Mouse (Mus musculus) Muller cell, postnatal 12 days (primary cell): ENCODE data around the gene Ormdl2.
"Not testable (repeated sequence)": the region's sequence is repeated elsewhere in the genome, so short reads cannot be mapped to it uniquely, and the experiment has no call there.

Experiments used
- DNase-seq: peaks from one replicate; pipeline ENCODE4 v3.0.0-alpha.2; 2015; ENCODE audit errors: inconsistent ontology term

Gene Ormdl2

DNA sequence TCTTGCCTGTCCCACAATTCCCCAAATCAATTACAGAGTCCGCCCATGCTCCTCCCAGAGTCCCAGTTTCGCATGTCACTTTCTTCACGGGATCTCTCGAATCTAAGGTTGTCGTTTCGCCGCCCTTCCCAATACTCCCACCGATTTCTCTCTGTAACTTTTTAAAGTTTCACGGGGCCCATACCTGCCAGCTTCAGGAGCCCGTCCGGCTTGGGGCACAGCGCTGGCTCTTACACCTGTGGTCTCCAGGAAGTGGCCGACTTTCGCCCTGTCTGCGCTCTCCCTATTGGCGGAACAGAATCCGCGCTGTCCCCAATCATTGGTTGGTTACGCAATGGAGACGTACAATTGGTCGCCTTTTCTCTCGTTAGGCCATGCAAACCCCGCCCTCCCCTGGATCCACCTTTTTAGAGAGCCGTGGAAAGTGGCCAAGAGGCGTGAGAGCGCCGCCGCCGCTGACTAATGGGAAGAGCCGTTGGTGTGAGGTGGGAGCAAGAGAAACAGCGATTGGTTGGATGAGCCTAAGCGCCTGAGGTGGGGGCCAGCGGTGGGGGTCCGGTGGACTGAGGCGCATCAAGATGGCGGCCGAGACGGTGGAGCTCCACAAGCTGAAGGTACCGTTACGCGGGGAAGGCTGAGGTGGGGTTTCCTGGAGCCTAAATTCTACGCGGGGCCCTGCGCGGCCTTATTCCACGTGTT is at the start of gene Ormdl2:
Gene Ormdl2, minus strand, starts transcription at position 288 of the 699 bp plus-strand sequence.
- peak; percentile 100 for DNase-seq

DNA sequence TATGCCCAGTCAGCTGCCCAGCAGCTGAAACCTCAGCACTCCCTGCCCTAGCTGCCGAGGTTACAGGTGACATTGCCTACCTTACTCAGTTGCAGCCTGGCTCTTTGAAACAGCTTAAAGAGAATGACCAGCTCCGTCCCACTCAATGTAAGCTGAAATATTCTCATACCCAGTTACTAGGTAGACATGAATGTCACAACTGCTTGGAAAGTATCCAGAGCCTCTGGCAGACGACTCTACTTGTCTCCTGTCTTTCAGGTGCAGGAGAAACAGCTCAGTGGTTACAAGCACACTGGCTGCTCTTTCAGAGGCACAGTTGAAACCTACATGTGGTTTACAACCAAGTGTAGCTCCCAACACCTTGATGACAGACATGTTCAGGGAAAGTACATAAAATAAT is 48.9 kb upstream of the Ormdl2 start:
- no peak for DNase-seq

- no peak for DNase-seq
These were observed 45.1 kb upstream of the Ormdl2 start for GRCm38 (mm10) chr10:128866518-128866917.

GRCm38 (mm10) chr10:128866042-128866441 is 44.6 kb upstream of the Ormdl2 start:
- DNase-seq: no peak

DNA sequence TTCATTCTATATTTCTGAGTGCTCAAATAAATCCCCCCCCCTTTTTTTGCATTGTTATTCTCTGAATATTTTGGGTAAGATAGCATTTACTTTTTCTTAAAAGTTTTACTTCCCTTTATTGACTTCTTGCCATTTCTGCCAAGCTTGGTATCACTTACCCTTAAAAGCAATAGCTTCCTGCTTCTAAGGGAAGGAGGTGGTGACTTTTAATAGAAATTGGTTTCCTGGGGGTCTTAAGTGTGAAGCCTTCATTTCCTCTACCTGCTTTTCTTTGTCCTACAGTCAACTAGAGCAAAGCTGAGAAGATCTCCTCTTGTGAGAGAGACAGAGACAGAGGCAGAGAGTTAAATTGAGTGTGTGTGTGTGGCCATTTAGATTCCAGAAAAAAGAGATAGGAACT is 39.7 kb upstream of the Ormdl2 start:
- DNase-seq: no peak

GRCm38 (mm10) chr10:128850339-128850738 is 28.9 kb upstream of the Ormdl2 start:
- DNase-seq: no peak

DNA sequence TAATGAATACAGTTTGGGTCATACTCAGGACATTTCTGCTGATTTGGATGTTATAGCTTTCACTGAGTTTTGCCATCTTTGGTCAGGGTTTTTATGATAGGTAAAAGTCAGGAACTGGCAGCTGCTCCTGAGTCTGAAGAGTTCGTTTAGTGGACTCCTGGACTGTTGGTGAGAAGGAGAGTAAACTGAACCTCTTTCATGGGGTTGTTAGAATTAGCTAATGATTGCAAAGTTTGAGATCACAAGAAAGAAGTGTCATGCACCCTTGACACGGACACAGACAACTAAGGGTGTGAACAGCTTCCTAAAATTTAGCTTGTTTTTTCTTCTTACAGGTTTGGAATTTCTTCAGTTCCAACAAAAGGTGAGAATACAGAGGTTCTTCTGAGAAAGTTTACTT is 27.0 kb upstream of the Ormdl2 start:
- no peak for DNase-seq

DNA sequence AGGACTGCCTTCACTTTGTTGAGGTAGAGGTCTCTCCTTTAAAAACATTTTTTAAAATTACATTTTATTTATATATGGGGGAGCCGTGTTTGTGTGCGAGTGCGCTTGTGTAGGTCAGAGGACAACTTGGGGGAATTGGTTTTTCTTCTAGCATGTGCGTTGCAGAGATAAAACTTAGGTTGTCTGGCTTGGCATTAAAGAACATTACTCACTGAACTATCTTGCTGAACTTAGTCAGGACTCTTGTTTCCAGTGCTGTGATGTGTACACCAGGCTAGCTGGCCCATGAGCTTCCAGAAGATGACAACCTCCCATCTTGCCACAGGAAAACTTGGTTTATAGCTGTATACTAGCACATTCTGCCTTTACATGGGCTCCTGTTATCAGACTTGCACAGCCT is 25.2 kb upstream of the Ormdl2 start:
- DNase-seq: no peak

DNA sequence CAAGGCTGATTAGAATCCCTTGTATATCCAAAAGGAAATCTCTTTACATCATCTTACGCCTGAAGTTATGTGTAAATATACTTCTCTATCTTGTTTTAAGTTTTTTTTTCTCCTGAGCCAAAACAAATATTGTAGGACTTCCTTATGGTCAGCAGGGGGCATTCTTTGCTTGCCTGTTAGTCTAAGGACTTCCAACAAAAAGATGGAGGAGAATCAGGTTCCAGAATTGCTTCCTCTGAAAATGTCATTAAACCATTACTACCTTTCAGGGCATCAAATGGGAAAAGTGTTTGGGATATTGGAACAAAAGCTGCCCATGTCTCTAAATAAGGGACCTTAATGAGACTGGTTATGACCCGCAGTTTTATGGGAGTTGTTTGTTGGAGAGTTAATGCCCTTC is 24.1 kb upstream of the Ormdl2 start:
- DNase-seq: peak; percentile 30

DNA sequence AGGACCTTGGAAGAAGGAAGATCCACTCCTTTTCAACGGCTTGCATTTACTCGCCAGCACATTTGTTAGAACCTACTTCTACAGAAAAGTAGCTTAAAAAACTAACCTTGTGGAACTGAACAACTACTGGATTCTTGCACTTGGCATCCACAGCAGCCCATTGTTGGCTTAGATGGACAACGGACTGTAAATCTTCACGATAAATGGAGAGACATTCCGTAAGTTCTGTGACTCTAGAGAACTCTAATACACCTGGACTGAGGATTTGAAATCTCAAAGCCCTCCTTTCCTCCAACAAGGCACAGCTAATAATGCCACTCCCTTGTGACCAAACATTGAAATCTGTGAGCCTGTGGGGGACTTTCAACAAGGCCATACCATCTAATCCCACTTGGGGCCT is 21.8 kb upstream of the Ormdl2 start:
- DNase-seq: no peak

- no peak for DNase-seq
These were observed 19.2 kb upstream of the Ormdl2 start for GRCm38 (mm10) chr10:128840612-128841011.

DNA sequence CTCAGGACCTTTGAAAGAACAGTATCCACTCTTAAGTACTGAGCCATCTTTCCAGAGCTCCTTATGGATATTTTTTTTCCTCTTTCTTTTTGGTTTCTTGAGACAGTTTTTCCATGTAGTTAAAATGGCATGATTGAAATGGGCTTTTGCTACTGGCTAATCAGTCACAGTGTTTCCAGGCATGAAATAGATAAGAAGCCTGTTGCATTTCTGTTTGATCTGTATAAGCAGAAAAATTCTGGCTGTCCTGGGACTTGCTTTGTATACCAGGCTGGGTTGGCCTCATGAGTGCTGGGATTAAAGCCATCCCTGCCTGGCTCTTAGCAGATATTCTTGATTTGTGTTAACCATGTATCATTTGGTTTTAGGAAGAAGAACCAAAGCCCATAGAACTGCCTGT is 18.0 kb upstream of the Ormdl2 start:
- DNase-seq: no peak

DNA sequence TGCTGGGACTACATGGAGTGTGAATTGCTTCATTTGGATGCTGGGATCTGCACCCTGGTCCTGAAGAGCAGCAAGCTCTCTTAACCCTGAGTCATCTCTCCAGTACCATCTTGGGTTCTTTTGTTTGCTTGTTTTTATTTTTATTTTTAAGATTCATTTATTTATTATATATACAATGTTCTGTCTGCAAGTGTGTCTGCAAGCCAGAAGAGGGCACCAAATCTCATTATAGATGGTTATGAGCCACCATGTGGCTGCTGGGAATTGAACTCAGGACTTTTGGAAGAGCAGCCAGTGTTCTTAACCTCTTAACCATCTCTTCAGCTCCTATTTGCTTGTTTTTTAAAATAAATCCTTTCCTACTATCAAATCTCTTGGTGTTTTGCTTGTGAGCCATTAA is 16.0 kb upstream of the Ormdl2 start:
- DNase-seq: no peak

DNA sequence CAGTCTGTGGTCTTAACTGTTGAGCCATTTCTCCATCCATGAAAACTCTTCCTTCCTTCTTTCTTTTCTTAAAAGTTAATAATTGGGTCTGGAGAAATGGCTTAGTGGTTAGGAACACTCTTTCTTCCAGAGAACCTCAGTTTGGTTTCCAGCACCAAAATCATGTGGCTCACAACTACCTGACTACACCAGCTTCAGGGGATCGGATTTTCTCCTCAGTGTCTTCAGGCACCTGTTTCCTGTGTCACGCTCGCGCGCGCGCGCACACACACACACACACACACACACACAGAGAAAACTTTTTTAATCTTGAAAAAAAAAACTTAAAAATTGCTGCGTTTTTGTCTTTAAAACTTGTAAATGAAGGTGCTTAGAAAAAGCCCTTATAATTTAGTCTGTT is 2.4 kb upstream of the Ormdl2 start:
- DNase-seq: no peak

DNA sequence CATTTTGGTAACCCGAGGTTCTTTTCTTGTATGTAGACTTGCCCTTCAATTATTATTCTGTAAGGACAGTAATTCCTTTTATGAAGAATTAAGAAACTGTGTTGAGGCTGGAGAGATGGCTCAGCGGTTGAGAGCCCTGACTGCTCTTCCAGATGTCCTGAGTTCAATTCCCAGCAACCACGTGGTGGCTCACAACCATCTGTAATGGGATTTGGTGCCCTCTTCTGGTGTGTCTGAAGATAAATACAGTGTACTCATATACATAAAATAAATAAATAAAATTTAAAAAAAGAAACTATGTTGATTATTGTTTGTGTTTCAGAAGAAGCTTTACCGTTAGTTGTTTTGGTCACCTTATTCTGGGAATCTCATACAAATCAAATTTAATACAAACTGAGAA is 1.6 kb upstream of the Ormdl2 start:
- DNase-seq: not testable (repeated sequence)

- peak; percentile 57 for DNase-seq
These were observed 690 bp upstream of the Ormdl2 start for GRCm38 (mm10) chr10:128822135-128822534.

DNA sequence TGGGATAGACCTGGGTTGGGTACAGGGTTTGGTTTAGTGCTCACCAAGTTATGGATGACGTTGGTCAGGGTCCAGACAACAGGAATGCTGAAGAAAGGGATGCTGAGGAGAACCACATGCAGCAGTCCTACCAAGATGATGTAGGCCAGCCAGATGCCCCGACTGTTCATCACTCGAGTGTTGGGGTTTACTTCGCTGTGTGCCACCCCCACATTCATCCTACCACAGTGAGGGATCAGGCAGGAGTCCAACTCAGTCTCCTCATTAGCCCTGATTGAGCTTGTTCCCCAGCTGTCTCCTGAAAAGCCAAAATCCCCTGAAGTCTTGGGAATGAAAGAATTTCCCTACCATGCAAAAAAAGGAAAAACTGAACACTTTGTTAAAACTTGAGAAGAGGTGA is 1.2 kb downstream of the Ormdl2 start:
- DNase-seq: no peak

DNA sequence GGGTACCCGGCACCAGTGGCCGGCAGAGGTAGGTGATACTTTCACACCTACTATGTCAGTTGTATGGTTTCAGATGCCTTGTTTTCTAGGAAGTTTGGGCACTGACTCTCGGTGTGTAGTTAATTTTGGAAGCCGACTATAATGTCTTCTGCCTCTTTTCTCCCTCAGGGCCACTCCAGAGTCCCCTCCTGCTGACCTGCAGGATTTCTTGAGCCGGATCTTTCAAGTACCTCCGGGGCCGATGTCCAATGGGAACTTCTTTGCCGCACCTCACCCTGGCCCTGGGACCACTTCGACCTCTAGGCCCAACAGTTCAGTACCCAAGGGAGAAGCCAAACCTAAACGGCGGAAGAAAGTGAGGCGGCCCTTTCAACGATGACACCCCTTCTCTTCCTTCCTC is 4.4 kb downstream of the Ormdl2 start, which contains the start of gene Sarnp:
Gene Sarnp, plus strand, starts transcription at position 301 of the 400 bp plus-strand sequence.
- DNase-seq: no peak

DNA sequence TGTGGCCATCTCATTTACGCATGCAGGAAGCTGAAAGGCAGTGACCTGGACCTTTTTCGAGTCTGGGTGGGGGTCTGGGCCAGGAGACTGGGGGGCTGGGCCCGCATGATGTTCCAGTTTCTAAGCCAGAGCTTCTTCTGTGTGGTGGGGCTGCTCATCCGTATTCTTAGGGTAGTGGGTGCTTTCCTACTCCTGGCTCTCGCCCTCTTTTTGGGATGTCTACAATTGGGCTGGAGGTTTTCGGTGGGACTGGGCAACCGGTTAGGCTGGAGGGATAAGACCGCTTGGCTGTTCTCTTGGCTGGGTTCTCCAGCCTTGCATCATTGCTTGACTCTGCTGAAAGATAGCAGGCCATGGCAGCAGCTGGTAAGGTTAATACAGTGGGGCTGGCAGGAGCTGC is 14.4 kb downstream of the Ormdl2 start:
- DNase-seq: no peak

DNA sequence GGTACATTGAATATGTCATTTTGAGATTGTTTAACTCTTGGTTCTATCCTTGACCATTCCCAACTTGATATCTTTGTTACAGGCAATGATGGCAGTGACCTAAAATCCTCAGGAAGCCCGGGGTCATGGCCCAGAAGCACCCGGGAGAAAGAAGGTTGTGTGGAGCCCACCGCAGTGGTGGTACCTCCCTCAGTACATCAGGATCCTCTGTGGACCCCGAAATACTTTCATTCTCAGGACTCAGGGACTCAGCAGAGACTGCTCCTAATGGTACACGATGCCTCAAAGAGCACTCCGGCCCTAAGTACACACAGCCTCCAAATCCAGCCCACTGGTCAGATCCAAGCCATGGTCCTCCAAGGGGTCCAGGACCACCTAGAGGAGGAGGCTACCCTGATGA is 15.4 kb downstream of the Ormdl2 start:
- no peak for DNase-seq

DNA sequence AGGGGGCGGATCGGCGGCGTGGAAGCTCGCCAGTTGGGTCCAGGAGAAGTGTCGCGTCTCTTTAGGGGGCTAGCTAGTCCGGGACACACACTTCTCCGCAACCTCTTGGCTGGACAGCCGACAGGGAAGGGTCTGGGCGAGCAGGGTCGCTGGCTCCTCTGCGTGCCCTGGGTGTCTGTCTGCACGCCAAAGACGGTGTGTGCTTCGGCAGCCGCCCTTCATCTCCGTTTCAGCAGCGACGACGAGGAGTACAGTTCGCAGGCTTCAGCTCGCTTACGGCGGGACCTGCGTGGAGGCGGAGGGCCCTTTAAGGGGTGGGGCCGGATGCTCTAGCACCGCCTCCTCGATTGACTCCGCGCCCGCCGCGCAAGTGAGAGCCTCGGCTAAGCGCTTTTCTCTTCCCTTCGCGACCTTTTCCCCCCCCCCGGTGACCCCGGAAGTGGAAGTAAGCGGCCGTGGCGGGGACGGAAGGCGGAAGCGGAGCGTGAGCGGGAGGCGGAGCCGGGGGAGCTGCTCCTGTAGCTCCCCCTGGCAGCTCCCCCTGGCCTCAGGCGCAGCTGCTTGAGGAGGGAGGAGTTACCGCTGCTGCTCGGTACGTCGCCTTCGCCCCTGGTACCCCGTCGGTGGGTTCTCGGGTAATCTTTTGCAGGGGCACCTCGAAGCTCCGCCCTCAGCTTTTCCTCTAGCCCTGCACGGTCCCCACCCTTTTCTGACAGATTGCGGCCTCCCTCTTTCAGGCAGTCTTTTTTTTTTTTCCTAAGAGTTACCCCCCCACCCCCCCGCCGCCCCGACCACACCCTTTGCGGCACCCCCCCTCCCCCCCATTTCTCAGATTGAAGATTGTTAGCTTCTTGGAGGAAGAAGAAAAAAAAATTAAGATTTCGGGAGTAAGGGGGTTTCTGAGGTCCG is 16.1 kb downstream of the Ormdl2 start:
- DNase-seq: peak; percentile 100

DNA sequence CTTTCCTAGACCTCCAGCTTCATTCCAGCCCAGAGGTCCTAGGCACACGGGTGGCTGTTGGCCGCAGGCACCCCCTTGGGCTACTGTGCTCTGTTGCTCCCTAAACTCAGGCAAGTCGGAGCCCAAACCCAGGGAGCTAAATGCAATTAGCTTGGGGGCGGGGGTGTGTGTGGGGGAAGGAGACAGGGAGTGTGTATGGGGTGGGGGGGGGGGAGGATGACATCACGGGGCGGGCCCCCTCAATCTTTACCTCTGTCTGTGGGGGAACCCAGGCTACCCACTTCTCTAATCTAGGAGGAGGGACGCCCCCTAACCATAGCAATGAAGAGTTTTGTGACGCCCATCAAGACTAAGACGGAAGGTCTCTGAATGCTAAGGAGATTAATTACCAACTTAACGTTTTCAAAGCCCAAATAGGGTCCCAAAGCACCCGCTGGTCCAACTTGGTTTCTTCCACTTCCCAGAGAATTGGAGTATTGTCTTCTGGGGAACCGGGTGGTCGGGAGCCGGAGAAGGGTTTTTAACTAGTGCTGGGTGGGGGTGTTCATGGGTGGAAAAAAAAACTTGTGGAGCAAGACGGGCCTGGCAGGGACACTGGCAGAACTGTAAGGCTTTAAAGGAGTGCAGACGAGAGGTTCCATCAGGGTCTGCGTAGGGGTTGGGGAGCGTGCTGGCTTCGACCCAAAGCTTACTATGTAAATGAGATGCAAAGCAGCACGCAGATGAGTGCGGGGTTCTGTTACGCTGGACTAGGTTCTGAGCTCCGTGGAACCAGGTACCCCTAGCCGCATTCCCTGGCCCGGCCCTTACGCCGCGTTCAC is 17.0 kb downstream of the Ormdl2 start, which contains the start of gene Tmem198b:
Gene Tmem198b, minus strand, starts transcription at position 100 of the 821 bp plus-strand sequence.
- DNase-seq: peak; percentile 90
